Mouse (Mus musculus) adrenal gland, postnatal 10 days (tissue): Measurements from ENCODE around the gene Rrm2. TPM values are rescaled to one million over a fixed set of nuclear protein-coding genes. Genes with fewer than 3 reads are reported as not detected.
"Not testable (repeated sequence)": the region's sequence is repeated elsewhere in the genome, so short reads cannot be mapped to it uniquely, and the experiment has no call there.

Source experiments
- DNase-seq: peaks from one replicate; pipeline ENCODE4 v3.0.0; 2021; ENCODE audit warnings: mixed read lengths
- long read RNA-seq, 2 experiments: library from polyadenylated mRNA; stranded (forward); transcript quantifications; one replicate each; pipeline ENCODE4 v2.0.0; 2021
- total RNA-seq, 2 experiments: library from RNA; stranded (reverse); gene quantifications; 2 replicates each; pipeline ENCODE4 v1.2.3; 2021

The Rrm2 gene
- total RNA-seq, result 10 to 100 TPM; 43.7 to 50.5 TPM
- long read RNA-seq, experiment 1, transcript Rrm2-201 (10 exons, 2,193 nt), result major isoform, 88 of 99 reads
- long read RNA-seq, experiment 1, partial matches to known transcripts, result 9 of 99 reads
- long read RNA-seq, experiment 1, other reads (novel, unspliced or antisense), result 2 of 99 reads
- long read RNA-seq, experiment 2, transcript Rrm2-201 (10 exons, 2,193 nt), result major isoform, 62 of 65 reads
- long read RNA-seq, experiment 2, partial matches to known transcripts, result 3 of 65 reads
- long read RNA-seq, experiment 2, other reads (novel, unspliced or antisense), result 0 of 65 reads

DNA sequence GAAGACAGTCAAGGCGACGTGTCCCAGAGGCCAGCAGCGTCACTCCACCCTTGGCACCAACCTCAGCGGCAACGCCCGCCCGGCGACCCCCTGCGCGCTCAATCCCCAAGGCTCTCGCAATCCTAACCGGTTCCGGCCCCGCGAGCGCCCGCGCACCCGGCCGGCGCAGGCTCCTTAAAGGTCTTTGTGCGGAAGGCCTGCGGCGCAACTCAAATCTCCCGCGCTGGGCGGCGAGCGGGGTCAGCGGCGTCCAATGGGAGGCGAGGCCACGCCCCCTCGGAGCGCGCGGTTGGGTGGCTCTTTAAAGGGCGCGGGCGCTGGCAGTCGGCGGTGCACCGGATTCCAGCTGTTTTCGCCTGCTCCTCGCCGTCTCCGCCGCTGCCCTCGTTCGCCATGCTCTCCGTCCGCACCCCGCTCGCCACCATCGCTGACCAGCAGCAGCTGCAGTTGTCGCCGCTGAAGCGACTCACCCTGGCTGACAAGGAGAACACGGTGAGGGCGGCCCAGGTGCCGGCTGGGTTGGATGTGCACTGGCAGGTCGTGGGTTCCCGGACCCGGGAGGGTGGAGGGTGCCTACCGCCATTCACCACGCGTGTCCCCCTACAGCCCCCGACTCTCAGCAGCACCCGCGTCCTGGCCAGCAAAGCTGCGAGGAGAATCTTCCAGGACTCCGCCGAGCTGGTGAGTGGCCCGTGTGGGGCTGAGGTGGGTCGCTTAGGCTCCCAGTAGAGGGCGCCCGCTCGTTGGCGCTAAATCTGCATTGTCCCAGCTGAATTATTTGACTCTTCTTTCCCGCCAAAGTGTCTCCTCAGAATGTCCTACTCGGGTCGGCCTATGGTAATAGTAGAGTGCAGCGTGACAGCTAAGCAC lies at the start of gene Rrm2:
Gene Rrm2, plus strand, starts transcription at position 288 of the 870 bp plus-strand sequence.
- DNase-seq, result peak; percentile 97

GRCm38 (mm10) chr12:24658998-24659397 lies 49.0 kb upstream of the Rrm2 start:
- DNase-seq, result no peak

DNA sequence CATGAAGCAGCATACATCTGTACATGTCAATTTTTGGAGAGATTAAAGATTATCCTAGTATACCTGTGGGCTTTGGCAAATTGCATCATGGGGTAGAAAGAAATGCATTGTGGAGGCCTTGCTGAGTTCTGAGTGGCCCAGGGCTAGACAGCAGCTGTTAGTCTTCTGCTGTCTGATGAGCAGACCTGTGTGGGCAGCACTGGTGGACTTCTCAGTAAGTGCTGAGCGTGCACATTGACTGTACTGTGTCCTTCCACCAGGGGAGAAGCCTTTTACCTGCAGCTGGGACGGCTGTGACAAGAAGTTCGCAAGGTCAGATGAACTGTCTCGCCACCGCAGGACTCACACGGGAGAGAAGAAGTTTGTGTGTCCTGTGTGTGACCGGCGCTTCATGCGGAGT lies 48.1 kb upstream of the Rrm2 start:
- DNase-seq, result no peak

DNA sequence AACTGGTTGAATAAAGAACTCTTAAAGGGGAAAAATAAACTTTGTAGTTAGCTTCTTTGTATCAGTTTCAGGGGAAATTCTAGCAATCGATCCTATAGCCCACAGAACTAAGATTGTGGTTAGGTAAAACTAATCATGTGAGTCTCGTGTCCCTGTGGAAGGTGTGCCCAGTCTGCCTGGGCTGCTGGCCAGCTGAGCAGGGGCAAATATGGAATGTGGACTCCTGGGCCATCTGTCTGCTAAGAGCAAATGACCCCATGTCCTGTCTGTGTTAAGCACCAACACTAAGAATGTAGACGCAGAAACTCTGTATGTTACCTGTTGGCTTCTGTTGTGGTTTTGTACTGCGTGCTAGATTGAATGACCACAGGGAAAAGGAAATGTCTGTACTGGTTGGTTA lies 46.9 kb upstream of the Rrm2 start:
- DNase-seq, result no peak

- no peak for DNase-seq
These were observed 45.9 kb upstream of the Rrm2 start for GRCm38 (mm10) chr12:24662131-24662530.

- no peak for DNase-seq
These were observed 27.9 kb upstream of the Rrm2 start for GRCm38 (mm10) chr12:24680096-24680491.

- DNase-seq, result peak; percentile 48
These were observed 27.4 kb upstream of the Rrm2 start for GRCm38 (mm10) chr12:24680492-24681285.

GRCm38 (mm10) chr12:24681286-24682023 lies 26.6 kb upstream of the Rrm2 start, which contains the start of gene Cys1:
Gene Cys1 (minus strand): TSS chr12:24681813.
- peak; percentile 51 for DNase-seq

DNA sequence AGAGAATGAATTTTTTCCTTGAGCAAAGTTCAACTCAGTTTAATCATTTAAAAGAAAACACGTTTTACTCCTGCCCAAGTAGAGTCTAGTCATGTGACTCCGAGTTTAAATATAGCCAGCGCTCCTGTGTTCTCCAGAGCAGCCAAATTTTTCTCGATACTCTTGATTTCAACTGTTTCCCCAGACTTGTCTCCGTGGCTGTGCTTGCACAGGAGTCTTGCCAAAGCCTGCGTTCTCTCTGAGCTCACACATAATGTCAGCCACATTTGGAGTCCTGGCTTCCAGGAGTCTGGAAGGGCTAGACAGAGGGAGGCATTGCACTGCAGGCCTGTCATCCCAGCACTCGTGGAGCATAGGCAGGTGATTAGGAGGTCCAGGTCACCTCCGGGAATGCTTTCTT lies 25.5 kb upstream of the Rrm2 start:
- peak; percentile 39 for DNase-seq

- DNase-seq, result no peak
These were observed 24.6 kb upstream of the Rrm2 start for GRCm38 (mm10) chr12:24683461-24683860.

DNA sequence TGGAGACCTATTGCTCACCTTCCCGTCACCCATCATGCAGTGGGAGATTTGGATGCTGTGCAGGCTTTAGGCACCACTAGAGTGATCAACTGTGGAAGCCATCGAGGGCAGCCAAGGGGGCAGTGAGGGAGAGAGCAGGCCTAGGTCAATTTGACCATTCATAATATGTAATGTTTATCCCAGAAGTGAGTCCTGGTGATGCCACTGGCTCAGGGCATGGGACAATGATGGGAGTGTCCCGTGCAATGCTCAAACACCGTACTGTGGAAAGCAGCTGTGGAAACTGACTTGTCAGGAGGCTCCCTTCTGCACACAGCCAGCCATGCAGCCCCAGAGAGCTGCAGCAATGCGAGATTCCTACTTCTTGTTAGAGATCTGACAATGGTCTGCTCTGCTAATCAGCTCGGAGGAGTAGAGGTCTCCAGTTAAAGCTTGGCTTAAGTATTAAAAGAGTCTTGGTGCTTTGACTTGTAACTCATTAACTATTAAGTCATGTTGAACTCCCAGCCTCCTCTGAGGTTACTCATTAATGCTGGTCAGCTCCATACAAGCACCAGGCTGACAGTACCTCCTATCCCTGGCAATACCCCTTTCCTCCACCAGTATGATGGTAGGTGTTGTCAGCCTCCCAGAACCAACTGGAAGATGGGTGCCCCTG lies 21.9 kb upstream of the Rrm2 start:
- DNase-seq, result no peak

DNA sequence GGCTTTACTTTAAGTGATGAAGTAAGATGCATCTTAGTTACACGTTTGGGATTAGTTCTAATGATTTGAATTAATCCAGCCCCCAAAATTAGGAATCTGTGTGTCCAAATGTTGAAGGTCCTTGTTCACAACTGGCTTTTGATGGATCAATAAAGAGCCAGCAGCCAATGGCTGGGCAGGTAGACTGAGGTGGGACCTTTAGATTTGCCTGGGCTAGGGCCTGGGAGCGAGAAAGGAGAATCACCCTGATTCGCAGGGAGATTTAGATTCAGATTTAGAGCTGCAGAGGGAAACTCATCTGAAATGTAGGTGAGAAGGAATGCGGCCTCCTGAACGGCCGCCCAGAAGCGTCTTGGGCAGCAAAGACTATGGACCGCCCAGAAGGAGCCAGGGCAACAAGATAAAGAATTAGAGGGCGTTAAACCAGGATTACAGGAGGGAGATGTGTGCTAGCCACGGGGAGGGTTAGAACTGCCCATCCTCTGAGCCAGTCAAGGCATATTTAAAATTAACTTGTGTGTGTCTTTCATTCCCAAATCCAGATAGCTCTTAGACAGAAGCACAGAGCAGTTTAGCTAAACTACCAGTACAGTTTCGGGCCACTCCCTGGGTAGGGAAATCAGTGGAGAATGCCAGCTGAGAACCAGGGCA lies 21.2 kb upstream of the Rrm2 start:
- DNase-seq, result no peak

DNA sequence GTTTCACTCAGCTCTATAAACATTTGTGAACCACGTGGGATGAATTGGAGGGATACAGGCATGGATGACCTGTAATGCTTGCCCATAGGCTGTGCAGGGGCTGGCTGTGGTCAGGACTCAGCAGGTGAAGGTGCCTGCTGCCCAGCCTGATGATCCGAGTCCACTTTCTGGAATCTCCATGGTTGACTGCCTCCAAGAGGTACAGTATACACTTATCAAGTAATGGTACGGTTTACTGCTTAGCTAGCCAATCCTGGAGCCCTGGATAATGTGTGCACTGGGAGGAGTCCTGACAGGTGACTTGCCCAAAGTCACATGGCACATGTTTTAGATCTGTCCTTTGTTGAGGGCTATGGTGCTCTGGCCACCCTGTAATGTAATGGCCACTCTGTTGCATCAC lies 17.7 kb upstream of the Rrm2 start:
- DNase-seq, result no peak

DNA sequence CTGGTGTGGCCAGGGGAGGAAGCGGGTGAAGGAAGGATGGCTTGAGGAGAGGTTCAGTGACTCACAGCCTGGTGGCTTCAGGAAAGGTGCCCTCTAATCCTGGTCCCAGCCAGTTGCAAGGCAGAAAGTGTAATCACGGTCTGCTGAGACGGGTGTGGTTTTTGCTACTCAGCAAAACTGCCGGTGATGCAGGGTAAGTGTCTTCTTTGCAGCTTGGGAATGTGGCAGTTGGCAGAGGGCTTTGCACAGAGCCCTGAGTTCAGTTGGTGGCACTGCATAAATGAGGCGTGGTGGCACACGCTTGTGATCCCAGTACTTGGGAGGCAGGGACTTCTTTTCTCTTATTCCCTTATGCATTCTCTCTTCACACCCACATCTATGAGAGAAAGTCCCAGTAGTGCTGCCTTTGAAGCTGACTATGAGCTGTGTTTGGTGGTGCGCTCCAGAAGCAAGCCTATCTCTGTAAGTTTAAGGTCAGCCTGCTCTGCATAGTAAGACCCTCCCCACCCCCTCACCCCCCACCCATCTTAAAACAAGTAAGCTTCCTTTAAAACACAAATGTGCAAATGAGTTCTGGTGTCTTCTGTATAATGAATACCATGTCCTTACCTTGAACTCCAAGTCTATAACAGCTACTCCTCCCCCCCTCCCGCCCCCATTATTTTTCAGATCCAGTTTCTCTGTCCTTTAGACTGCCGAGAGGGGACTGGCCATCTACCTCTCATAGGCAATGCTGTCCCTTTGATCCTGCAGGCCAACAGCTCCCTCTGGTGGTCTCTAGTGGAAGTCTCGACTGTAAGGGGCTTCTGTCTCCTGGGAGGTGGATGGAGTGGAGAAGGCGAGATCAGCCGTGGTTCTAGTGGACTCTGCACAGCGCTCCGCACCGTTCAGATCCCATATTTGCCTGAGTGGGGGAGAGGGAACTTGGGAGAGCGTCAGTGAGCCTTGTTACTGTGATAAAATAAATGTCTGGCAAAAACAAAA lies 11.2 kb upstream of the Rrm2 start:
- peak; percentile 90 for DNase-seq

DNA sequence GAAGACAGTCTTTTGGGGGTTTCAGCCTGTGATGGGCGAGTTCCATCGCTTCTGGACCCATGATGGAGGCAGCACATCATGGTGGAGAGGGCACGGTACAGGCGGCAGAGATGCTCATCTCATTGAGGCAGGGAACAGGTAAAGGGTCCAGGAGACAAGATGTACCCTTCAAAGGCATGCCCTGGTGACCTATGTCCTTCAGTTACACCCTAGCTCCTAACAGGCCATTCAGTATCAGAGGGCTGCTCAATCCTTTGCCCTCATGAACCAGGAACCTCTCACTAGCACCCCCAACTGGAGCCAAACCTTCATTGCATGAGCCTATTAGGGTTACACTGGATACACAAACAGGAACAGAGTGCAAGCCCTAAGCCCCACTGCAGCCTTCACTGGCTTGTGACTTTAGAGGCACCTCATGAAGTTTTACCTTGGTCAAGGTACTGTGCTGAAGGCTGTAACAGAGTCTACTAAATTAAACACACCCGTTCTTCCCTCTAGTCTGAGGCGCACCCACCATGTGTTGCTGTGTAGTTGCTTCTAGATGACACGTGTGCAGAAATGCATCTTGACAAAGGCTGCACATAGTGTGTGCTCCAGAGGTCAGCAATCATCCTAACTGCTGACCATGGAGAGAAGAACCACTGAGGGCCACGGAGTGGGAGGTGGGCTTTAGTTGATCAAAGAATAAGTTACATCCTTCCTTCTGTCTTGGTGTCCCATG lies 10.4 kb upstream of the Rrm2 start:
- DNase-seq, result no peak

- no peak for DNase-seq
These were observed 9.5 kb upstream of the Rrm2 start for GRCm38 (mm10) chr12:24698514-24698913.

DNA sequence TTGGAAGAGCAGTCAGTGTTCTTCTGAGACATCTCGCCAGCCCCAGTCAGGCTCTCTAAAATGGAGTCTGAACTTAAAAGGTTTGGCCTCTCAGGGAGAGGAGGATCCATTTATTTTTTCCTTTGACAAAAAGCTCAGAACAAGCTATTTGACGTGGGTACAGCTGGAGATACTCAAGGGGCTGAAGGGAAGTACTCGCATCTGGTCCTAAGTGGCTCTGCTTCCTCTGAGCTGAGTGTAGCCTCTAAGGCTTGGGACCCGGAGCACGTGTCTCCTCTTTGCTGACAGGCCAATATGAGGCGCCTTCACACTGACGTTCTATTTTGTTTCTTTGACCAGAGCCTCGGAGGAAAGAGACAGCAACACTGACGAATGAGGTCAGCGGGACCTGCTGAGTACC lies 8.5 kb upstream of the Rrm2 start:
- DNase-seq, result no peak

DNA sequence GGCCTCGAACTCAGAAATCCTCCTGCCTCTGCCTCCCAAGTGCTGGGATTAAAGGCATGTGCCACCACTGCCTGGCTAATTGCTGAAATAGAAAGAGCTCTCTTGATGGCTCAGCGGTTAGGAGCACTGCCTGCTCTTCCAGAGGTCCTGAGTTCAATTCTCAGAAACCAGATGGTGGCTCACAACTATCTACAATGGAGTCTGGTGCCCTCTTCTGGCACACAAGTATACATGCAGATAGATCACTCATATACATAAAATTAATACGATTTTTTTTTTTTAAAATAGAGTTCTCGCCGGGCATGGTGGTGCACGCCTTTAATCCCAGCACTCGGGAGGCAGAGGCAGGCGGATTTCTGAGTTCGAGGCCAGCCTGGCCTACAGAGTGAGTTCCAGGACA lies 6.4 kb upstream of the Rrm2 start:
- not testable (repeated sequence) for DNase-seq

GRCm38 (mm10) chr12:24703013-24703412 lies 5.0 kb upstream of the Rrm2 start:
- DNase-seq, result no peak
